Mouse (Mus musculus) CD4-positive helper T cell, adult 2 months (primary cell): ENCODE data around the gene Nme2.
A peak's percentile ranks its signal among the peaks of the same experiment; 100 is the strongest.
"Not testable (repeated sequence)": the region's sequence is repeated elsewhere in the genome, so short reads cannot be mapped to it uniquely, and the experiment has no call there.

ENCODE experiments used
- DNase-seq: peaks from one replicate; pipeline ENCODE4 v3.0.0-alpha.2; 2012; ENCODE audit warnings: low read depth, missing footprints, low spot score

The Nme2 gene

GRCm38 (mm10) chr11:93967381-93967780 is 11.3 kb upstream of the Nme2 start:
- no peak for DNase-seq

DNA sequence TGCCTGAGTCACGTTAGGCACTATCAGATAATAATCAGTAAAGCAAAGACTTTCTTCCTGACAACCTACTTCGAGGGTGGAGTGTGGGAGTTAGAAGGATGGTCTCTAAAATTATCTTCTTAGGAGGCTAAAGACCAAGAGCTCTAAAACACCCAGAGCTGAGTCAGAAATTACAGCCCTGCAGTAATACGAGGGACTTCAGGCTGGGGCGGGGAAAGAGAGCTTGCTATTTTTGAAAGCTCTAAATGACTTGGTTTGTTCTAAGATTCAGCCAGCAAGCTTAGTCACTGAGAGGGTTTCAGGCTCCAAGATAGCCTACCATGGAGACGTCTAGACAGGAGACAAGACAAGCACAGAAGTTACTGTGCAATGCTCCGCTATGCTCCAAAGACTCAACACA is 9.3 kb upstream of the Nme2 start:
- no peak for DNase-seq

DNA sequence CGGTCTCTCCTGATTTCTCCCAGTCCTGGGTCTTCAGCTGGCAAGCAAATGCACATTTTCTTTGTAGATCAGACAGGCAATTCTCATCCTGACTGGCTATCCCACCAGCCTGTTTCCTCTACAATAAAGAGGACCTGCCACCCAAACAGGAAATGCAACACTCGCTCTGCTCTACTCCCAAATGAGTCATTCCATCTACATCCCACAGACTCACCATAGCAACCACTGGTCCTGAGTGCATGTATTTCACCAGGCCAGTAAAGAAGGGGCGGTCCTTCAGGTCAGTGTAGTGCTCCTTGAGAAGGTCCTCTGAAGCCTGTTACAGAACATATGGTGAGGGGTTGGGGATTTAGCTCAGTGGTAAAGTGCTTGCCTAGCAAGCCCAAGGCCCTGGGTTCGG is 7.0 kb upstream of the Nme2 start:
- DNase-seq, result no peak

GRCm38 (mm10) chr11:93961482-93961881 is 5.4 kb upstream of the Nme2 start:
- DNase-seq, result no peak

DNA sequence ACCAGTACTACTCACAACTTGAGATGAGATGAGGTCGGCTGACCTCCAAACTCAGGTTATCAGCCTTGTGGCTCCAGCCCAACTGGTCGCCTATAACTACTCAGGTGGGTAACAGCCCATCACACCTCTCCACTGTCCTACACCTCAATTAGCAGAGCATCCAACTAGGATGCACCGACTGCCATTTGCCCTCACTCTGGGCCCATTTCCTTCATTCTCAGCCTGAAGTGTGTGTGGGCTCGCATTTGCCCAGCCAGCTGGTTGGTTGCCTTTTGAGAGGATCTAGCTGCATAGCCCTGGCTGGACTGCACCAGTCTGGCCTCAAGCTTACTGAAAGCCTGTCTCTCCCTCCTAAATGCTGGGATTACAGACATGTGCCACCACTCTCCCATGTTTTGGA is 1.7 kb upstream of the Nme2 start:
- no peak for DNase-seq

- DNase-seq, result no peak
These were observed 1.0 kb upstream of the Nme2 start for GRCm38 (mm10) chr11:93957031-93957555.

GRCm38 (mm10) chr11:93955256-93956150 is 556 bp downstream of the Nme2 start:
- DNase-seq, result peak; percentile 93

- DNase-seq, result peak; percentile 33
These were observed 1.3 kb downstream of the Nme2 start for GRCm38 (mm10) chr11:93954738-93955255.

GRCm38 (mm10) chr11:93952376-93952775 is 3.7 kb downstream of the Nme2 start:
- DNase-seq, result no peak

DNA sequence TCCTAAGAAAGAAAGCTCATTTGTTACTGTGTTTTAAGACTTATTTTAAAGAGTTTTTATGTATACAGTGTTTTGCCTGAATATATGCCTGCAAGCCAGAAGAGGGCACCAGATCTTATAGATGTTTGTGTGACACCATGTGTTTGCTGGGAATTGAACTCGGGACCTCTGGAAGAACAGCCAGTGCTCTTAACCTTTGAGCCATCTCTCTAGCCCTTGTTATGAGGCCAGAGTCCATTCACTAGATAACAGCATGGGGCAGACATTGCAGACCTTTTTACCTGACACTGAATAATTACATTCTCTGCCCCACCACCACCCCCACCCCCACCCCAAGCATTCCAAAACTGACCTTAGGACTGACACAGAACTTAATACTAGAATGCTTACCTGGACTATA is 6.0 kb downstream of the Nme2 start:
- DNase-seq, result no peak

DNA sequence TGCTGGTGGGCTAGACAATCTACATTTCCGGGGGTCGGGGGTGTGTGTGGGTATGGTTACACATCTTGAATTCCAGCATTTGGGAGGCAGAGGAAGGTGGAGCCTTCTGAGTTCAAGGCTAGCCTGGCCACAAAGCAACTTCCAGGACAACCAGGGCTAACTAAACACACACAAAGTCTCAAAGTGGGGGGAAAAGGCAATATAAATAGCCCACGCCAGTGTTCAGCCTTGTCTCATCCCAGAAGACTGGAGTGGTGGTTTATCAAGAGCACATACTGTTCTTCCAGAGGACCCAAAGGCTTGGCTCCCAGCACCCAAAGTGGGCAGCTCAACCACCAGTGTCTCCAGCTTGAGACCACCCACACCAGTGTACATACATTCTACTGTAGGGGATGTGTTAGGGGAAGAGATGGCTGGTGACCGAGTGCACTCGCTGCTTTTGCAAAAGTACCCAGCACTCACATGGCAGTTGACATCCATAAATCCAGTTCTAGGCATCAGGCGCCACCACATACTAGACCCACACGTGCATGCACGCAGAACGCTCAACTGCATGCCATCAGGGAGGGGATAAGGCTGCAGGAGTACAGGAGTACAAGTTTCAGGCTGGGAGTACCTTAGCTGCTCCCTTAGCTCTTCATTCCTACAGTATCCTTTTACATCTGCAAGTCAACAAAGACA is 7.0 kb downstream of the Nme2 start:
- no peak for DNase-seq

DNA sequence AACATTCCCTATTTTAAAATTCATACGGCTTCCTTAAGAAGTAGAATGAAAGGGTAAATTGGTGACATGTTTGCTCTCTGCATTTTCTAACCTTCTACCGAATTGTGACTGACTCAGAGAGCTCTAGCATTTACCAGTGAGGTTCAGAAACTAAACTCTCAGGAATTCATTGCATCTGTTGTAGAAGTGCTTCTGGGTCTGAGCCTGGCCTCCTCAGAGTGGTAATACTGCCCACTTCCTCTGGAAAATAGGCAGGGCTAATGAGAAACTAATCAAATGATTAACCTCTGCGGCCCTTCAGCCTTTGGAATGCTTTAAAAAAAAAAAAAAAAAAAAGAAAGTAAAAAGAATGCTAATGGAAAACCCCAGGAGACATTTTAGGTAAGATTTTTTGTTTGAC is 11.1 kb downstream of the Nme2 start:
- no peak for DNase-seq

DNA sequence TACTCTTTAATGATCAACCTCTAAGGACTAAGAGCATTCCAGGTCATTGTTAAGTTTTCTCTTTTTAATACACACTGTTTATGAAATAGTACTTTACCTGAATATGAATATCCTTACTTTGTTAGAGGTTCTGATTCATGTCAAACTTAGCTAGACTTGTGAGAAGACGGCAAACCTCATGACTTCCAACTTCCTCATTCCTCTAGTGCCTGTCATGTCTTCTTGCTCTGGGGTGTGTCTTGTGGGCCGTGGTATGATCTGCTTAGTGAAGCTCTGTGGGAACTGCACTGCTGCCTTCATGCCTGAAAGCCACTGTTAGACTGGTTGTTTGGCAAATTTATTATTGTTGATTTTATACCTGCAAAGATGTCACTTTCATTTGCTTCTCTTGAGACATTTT is 15.2 kb downstream of the Nme2 start:
- DNase-seq, result no peak

DNA sequence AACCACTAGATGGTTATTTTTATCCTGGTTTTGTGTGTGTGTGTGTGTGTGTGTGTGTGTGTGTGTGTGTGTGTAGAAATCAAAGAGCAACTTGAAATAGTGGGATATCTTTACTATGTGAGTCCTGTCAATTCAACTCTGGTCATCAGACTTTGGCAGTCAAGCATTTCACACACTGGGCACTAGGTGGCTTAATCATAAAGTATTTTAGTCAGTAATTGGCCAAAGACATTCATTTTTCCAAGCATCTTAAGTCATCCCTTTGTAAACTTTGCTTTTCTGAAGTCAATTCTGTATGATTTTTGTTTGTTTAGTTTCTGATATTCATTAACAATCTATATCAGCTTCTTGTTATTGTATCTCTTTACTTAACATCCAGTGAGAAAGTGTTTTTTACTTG is 27.0 kb downstream of the Nme2 start:
- no peak for DNase-seq

GRCm38 (mm10) chr11:93915019-93915418 is 41.0 kb downstream of the Nme2 start:
- DNase-seq, result not testable (repeated sequence)

- no peak for DNase-seq
These were observed 44.5 kb downstream of the Nme2 start for GRCm38 (mm10) chr11:93911603-93912002.

- no peak for DNase-seq
These were observed 47.2 kb downstream of the Nme2 start for GRCm38 (mm10) chr11:93908829-93909228.

GRCm38 (mm10) chr11:93907839-93908238 is 48.2 kb downstream of the Nme2 start:
- no peak for DNase-seq

DNA sequence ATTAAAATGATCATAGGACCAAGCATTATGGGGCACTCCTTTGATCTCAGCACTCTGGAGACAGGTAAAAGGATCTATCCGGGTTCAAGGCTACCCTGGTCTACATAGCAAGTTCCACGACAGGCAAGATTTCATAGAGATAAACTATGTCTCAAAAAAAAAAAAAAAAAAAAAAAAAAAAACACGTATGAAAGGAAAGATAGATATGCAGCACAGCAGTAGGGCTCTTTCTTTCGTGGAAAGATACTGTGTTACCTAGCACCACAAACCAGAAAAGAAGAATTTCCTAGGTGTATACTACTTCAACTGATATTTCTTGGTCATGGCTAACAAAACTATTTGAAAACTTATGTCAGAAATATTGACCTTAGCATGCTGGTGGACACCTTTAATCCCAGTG is 49.2 kb downstream of the Nme2 start:
- DNase-seq, result no peak
